ENCODE assay signal across 8 mouse cellular contexts in the genomic region with DNA sequence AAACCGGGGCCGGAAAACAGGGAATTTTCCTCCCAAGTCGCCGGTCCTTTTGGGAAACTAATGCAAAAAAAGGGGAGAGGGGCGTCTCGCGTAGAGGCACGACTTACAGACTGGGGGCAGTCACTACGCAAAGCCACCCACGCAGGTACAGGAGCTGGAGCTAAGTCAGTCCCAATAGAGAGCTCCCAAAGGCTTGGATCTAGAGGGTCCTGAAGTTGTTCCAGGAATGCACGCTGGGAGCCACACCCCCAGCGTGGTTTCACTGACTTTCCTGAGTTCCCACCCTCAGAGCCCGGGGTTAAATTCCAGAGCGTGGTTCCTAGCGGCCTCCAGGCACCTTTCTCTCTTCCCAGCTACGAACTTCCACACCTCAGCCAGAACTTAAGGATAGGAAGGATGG. TPM values are rescaled to one million over a fixed set of nuclear protein-coding genes. Genes with fewer than 3 reads are reported as not detected.
A peak's percentile ranks its signal among the peaks of the same experiment; 100 is the strongest.
DNase-seq lines count a peak whose midpoint lies in the region; ATAC-seq and TF ChIP-seq lines count a peak whose summit lies in the region.

No protein-coding gene starts in this region.

- peak overlapping the region; percentile 65 for H3ac ChIP-seq in myocyte (ENCODE audit: control insufficient read depth, insufficient read length)

- H3K4me3 ChIP-seq in MEL (ENCODE audit: control insufficient read depth in 1 of 2, insufficient read depth in 1 of 2, low read depth in 2 of 2, low read length in 2 of 2) (peak overlapping the region; percentile 72 to 82), myocyte (peak overlapping the region; percentile 54)
- peak overlapping the region; percentile 74 for H3K4me3 ChIP-seq in heart, embryonic 16.5 days (ENCODE audit: low read length)
- H3K4me3 ChIP-seq in limb, embryonic 11.5 days (ENCODE audit: low read depth, low read length): peak overlapping the region; percentile 69

- H3K27me3 ChIP-seq in MEL (ENCODE audit: control insufficient read depth in 1 of 2, insufficient read depth in 2 of 2, low read length in 2 of 2) (no peaks in the 10 kb centered on the region), myocyte (ENCODE audit: control insufficient read depth, insufficient read depth, insufficient read length) (no peaks in the 10 kb centered on the region)
- H3K27me3 ChIP-seq in heart, embryonic 16.5 days (ENCODE audit: control insufficient read depth, insufficient read depth, low read length): no peaks in the 10 kb centered on the region
- no peaks in the 10 kb centered on the region for H3K27me3 ChIP-seq in limb, embryonic 11.5 days (ENCODE audit: control insufficient read depth, insufficient read depth, low read length)

- H3K36me3 ChIP-seq in MEL (ENCODE audit: control insufficient read depth in 1 of 2, insufficient read depth in 2 of 2, low read length in 2 of 2): peaks cover 0 to 19% of the 10 kb centered on the region in 2 experiments; a peak in 2 of 4 replicates
- H3K36me3 ChIP-seq in heart, embryonic 16.5 days (ENCODE audit: control insufficient read depth, insufficient read depth): no peaks in the 10 kb centered on the region
- no peaks in the 10 kb centered on the region for H3K36me3 ChIP-seq in limb, embryonic 11.5 days (ENCODE audit: control insufficient read depth, insufficient read depth, low read length)
- no peaks in the 10 kb centered on the region for H3K36me3 ChIP-seq in myocyte (ENCODE audit: control insufficient read depth, insufficient read depth)

- intact Hi-C loops in left cerebral cortex, postnatal 25 days (cut with DNase I): no loop called here

- 2% methylated on average over 16 of the region's 16 CpGs for WGBS in heart, embryonic 16.5 days
- WGBS in limb, embryonic 11.5 days: under 1% methylated on average over 16 of the region's 16 CpGs

- H3K79me2 ChIP-seq in MEL (ENCODE audit: control insufficient read depth, insufficient read depth, low read length, poor library complexity) (peaks cover 39% of the 10 kb centered on the region), myocyte (ENCODE audit: control insufficient read depth, insufficient read depth) (peaks cover 40% of the 10 kb centered on the region)

- no peak overlapping the region for H3K27ac ChIP-seq in MEL (ENCODE audit: control insufficient read depth, low read depth, low read length)
- H3K27ac ChIP-seq in heart, embryonic 16.5 days (ENCODE audit: low read length): peak overlapping the region; percentile 65
- peak overlapping the region; percentile 96; the same call in 1 of the 2 replicates for H3K27ac ChIP-seq in limb, embryonic 11.5 days (replicated peaks; ENCODE audit: low read depth, low read length)

- no peak for TF ChIP-seq EP300 in MEL (IDR thresholded peaks at IDR 0.05; ENCODE audit: low read depth in 1 of 2, low read length in 2 of 2)

- no peak for TF ChIP-seq CTCF in MEL (IDR thresholded peaks at IDR 0.05 in 2 of 3, conservative IDR thresholded peaks at IDR 0.05 in 1 of 3; ENCODE audit: control insufficient read depth in 1 of 3, insufficient read depth in 1 of 3, low read depth in 2 of 3, low read length in 3 of 3, poor library complexity in 1 of 3, severe bottlenecking in 1 of 3)

- peak; percentile 25 for DNase-seq in adrenal gland, adult 8-10 months
- no peak for DNase-seq in adrenal gland, adult (ENCODE audit: inconsistent age in 2 of 2, low spot score in 1 of 2)
- DNase-seq in MEL (ENCODE audit: low read depth, low spot score): peak; percentile 56
- DNase-seq in limb, embryonic 11.5 days (ENCODE audit: low spot score): no peak
- DNase-seq in T-cell, adult 2 months (ENCODE audit: low spot score): no peak
- DNase-seq in left cerebral cortex, postnatal 25 days (ENCODE audit: low spot score in 2 of 2): no peak

- no peak; the same call in 1 of the 2 replicates for ATAC-seq in heart, embryonic 16.5 days (replicated peaks; ENCODE audit: extremely low read depth, insufficient read depth, low FRiP score)
- ATAC-seq in limb, embryonic 11.5 days (ENCODE audit: insufficient number of reproducible peaks, low FRiP score, low TSS enrichment, low read depth): peak; percentile 45

- H3K9ac ChIP-seq in MEL (ENCODE audit: control insufficient read depth, low read depth, low read length, poor library complexity, severe bottlenecking): peak overlapping the region; percentile 72
- H3K9ac ChIP-seq in heart, embryonic 16.5 days (ENCODE audit: low read length): peak overlapping the region; percentile 96
- H3K9ac ChIP-seq in limb, embryonic 11.5 days (ENCODE audit: low read length): peak overlapping the region; percentile 50

- H3K4me1 ChIP-seq in MEL (ENCODE audit: control insufficient read depth in 1 of 2, insufficient read depth in 2 of 2, low read length in 2 of 2): peaks cover 0 to 7% of the 10 kb centered on the region in 2 experiments; a peak in 3 of 4 replicates
- H3K4me1 ChIP-seq in heart, embryonic 16.5 days (ENCODE audit: control insufficient read depth, insufficient read depth, low read length): peaks cover 14% of the 10 kb centered on the region
- H3K4me1 ChIP-seq in limb, embryonic 11.5 days (ENCODE audit: control insufficient read depth, insufficient read depth, low read length): peaks cover 7% of the 10 kb centered on the region; the same call in 1 of the 2 replicates

- no peak for TF ChIP-seq RAD21 in MEL (IDR thresholded peaks at IDR 0.05; ENCODE audit: low read depth, low read length)

- peak overlapping the region; percentile 98 for H3K4me2 ChIP-seq in heart, embryonic 16.5 days (ENCODE audit: low read depth, low read length)
- peak overlapping the region; percentile 88 for H3K4me2 ChIP-seq in limb, embryonic 11.5 days (ENCODE audit: low read depth, severe bottlenecking)
- peak overlapping the region; percentile 100 for H3K4me2 ChIP-seq in myocyte (ENCODE audit: low read depth)

- no peaks in the 10 kb centered on the region for H3K9me3 ChIP-seq in MEL (replicated peaks; ENCODE audit: insufficient read depth, low read length)
- H3K9me3 ChIP-seq in heart, embryonic 16.5 days (replicated peaks; ENCODE audit: control insufficient read depth, low read length): no peaks in the 10 kb centered on the region
- no peaks in the 10 kb centered on the region for H3K9me3 ChIP-seq in limb, embryonic 11.5 days (ENCODE audit: control insufficient read depth, low read length)

- no peak for TF ChIP-seq POLR2A in MEL (IDR thresholded peaks at IDR 0.05; ENCODE audit: control insufficient read depth in 1 of 2, insufficient read depth in 1 of 2, low read depth in 1 of 2, low read length in 2 of 2, poor library complexity in 1 of 2)
- TF ChIP-seq POLR2A in myocyte (IDR thresholded peaks at IDR 0.05; ENCODE audit: insufficient read length, low read depth): no peak

TF ChIP-seq in MEL, 35 proteins besides CTCF, POLR2A, EP300 and RAD21:
- TF ChIP-seq MXI1 (IDR thresholded peaks at IDR 0.05; ENCODE audit: low read depth, low read length) (peak; percentile 27; the same call in 1 of the 2 replicates), POLR2AphosphoS5 (IDR thresholded peaks at IDR 0.05; ENCODE audit: borderline replicate concordance, low read depth, low read length) (no peak)

TF ChIP-seq in myocyte, 11 proteins besides CTCF, POLR2A, EP300 and RAD21:
- TF ChIP-seq E2F4 (IDR thresholded peaks at IDR 0.05; ENCODE audit: insufficient read depth) (no peak), USF1 (IDR thresholded peaks at IDR 0.05; ENCODE audit: low read depth) (no peak), MYOD1 (IDR thresholded peaks at IDR 0.05; ENCODE audit: control insufficient read depth in 1 of 3, insufficient read length in 2 of 3, low read depth in 2 of 3) (no peak), REST (IDR thresholded peaks at IDR 0.05; ENCODE audit: insufficient read depth, insufficient read length) (no peak), MAX (IDR thresholded peaks at IDR 0.05; ENCODE audit: low read depth) (no peak), CEBPB (IDR thresholded peaks at IDR 0.05; ENCODE audit: insufficient read depth, poor library complexity, severe bottlenecking) (no peak), MYOG (IDR thresholded peaks at IDR 0.05; ENCODE audit: control insufficient read depth in 1 of 3, insufficient read depth in 1 of 3, insufficient read length in 2 of 3, low read depth in 2 of 3) (no peak), SRF (IDR thresholded peaks at IDR 0.05; ENCODE audit: control insufficient read depth, insufficient read length, low read depth) (no peak), TCF3 (IDR thresholded peaks at IDR 0.05; ENCODE audit: insufficient read length, low read depth) (no peak), TCF12 (IDR thresholded peaks at IDR 0.05; ENCODE audit: insufficient read depth, poor library complexity, severe bottlenecking) (no peak), POLR2AphosphoS2 (IDR thresholded peaks at IDR 0.05; ENCODE audit: insufficient read length, low read depth) (no peak)

RNA-seq across cellular contexts. Expression of gene Bptf, which starts 0.5 kb away (rescaled TPM):
- 10 to 100 TPM; 40.0 to 68.4 (median 51.1) TPM for total RNA-seq in adrenal gland, adult 8-10 months (2022)
- 27.5 and 31.2 TPM in 2 replicates for total RNA-seq in MEL (2012; rRNA removed)
- polyA plus RNA-seq in MEL (2012; ENCODE audit: insufficient read depth in 1 of 2, insufficient read length in 2 of 2, low read depth in 1 of 2, low replicate concordance in 2 of 2, missing spikeins in 1 of 2) (10 to 100 TPM; 52.7 to 55.4 TPM), myocyte (2012; fragmentation: generic; extraction: Trizol) (11.8 TPM)
- polyA plus RNA-seq in heart, embryonic 16.5 days (2015; fragmentation: Nextera tagmentation; extraction: Ambion mirVana): 17.8 and 18.4 TPM in 2 replicates
- polyA plus RNA-seq in limb, embryonic 11.5 days (2014; fragmentation: Nextera tagmentation; extraction: Ambion mirVana): 44.1 and 46.7 TPM in 2 replicates
- 10 to 100 TPM; 59.9 to 60.6 TPM for total RNA-seq in left cerebral cortex, postnatal 25 days (2021)

RNA-seq across cellular contexts. Expression of gene Nol11, which starts 56.8 kb away (rescaled TPM):
- 10 to 100 TPM; 24.8 to 31.0 (median 28.6) TPM for total RNA-seq in adrenal gland, adult 8-10 months (2022)
- 98.9 and 110 TPM in 2 replicates for total RNA-seq in MEL (2012; rRNA removed)
- polyA plus RNA-seq in MEL (2012; ENCODE audit: insufficient read depth in 1 of 2, insufficient read length in 2 of 2, low read depth in 1 of 2, low replicate concordance in 2 of 2, missing spikeins in 1 of 2): 10 to 100 TPM; 58.5 to 93.8 TPM
- 43.6 and 49.8 TPM in 2 replicates for polyA plus RNA-seq in heart, embryonic 16.5 days (2015; fragmentation: Nextera tagmentation; extraction: Ambion mirVana)
- polyA plus RNA-seq in limb, embryonic 11.5 days (2014; fragmentation: Nextera tagmentation; extraction: Ambion mirVana): 72.9 and 74.5 TPM in 2 replicates
- polyA plus RNA-seq in myocyte (2012; fragmentation: generic; extraction: Trizol): 20.0 TPM
- total RNA-seq in left cerebral cortex, postnatal 25 days (2021): 10 to 100 TPM; 25.3 to 25.5 TPM

Comparison
In these comparisons a context has a peak if more than half of its experiments do, and no peak if none do; other contexts are left out.
1. DNase-seq: peak in adrenal gland, adult 8-10 months (single experiment) and MEL (single experiment); none in adrenal gland, adult (0 of 2), limb, embryonic 11.5 days (single experiment), T-cell, adult 2 months (single experiment) and left cerebral cortex, postnatal 25 days (0 of 2).
2. Peak in every context shown above with its lines, with median percentiles within 50 percentile points of each other: H3K4me3 ChIP-seq, H3K9ac ChIP-seq and H3K4me2 ChIP-seq.